Mouse (Mus musculus) layer of hippocampus, postnatal 25 days (tissue): Measurements from ENCODE around the gene Usp44. TPM values are rescaled to one million over a fixed set of nuclear protein-coding genes. Genes with fewer than 3 reads are reported as not detected.

Source experiments
- DNase-seq, 2 experiments: peaks; one replicate each; pipeline ENCODE4 v3.0.0; 2022; ENCODE audit warnings: mixed read lengths in 2 of 2, low spot score in 1 of 2; ENCODE audit errors: extremely low spot score in 1 of 2
- total RNA-seq, 2 experiments: library from RNA; stranded (reverse); gene quantifications; 2 replicates each; pipeline ENCODE4 v1.2.3; 2021

The Usp44 gene
- total RNA-seq, 2 experiments from 2014 or later, result not detected

DNA sequence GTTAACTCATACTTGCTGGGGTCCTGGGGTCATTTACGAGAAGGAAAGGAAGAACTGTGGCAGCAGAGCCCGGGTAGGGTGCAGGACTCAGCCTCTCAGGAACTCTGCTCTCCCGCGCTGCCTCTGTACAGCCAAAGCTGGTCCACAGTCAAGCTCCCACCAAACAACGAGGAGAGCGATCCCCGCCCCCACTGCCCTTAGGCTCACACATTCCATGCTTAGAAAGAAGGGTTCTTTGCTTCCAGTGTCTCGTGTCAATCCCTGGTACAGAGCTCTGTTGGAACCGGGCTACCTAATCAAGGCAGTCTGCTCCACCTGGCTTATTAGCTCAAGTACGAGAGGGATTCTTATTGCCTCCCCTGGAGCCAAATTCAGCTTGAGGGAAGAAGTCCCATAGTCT is 76.0 kb downstream of the Usp44 start:
- DNase-seq, result no peak

Other genes starting within 250 kb of the Usp44 start
- gene Snrpf, start 241.8 kb upstream of the Usp44 start, total RNA-seq, result 10 to 100 TPM; 10.6 to 12.6 TPM
- 1 to 10 TPM; 6.1 to 6.2 TPM for gene Ntn4, start 190.9 kb upstream of the Usp44 start, total RNA-seq
- 100 to 1,000 TPM; 134 to 137 TPM for gene Metap2, start 65.5 kb downstream of the Usp44 start, total RNA-seq
- gene Vezt, start 204.3 kb downstream of the Usp44 start, total RNA-seq, result 10 to 100 TPM; 64.1 to 70.2 TPM
- gene Fgd6, start 204.4 kb downstream of the Usp44 start, total RNA-seq, result 1 to 10 TPM; 9.1 to 9.4 TPM